Mouse (Mus musculus): ENCODE data around the gene Nmnat2. TPM values are rescaled to one million over a fixed set of nuclear protein-coding genes. Genes with fewer than 3 reads are reported as not detected.

Nmnat2 gene
- 0.76 and 1.2 TPM in 2 replicates for total RNA-seq (2021)
- long read RNA-seq: 0 reads

DNA sequence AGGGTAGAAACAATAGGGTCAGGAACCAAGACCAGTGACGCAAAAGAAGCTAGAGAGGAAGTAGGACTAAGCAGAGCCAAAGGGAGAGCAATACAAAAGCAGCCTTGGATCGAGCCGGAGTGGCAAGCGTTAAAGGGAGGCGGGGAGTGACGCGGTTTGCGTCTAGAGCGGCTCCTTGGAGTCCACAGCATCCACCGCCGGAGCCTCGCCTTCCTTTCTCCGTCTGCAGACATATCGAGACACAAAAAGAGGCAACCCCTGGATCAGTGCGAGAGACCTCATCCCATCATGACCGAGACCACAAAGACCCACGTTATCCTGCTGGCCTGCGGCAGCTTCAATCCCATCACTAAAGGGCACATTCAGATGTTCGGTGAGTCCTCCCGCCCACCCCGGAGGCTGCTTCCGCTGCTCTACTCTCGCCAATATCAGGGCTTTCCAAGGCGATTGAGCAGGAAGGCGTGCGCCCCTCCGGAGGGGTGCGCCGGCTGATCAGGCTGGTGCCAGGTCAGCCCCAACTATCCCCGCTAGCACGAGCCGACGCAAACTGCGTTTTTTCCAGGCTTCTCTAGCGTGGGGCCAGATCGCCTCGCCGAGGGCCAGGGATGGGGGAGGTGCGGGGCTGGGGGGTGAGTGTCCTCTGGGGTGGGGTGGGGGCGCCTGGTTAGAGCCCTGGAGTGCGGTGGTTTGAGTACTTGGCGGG is at the start of gene Nmnat2:
Gene Nmnat2 (plus strand): TSS at position 173 of the 703 bp plus-strand sequence.
- DNase-seq: no peak

GRCm38 (mm10) chr1:152913483-152914460 is 41.0 kb upstream of the Nmnat2 start:
- DNase-seq: no peak

DNA sequence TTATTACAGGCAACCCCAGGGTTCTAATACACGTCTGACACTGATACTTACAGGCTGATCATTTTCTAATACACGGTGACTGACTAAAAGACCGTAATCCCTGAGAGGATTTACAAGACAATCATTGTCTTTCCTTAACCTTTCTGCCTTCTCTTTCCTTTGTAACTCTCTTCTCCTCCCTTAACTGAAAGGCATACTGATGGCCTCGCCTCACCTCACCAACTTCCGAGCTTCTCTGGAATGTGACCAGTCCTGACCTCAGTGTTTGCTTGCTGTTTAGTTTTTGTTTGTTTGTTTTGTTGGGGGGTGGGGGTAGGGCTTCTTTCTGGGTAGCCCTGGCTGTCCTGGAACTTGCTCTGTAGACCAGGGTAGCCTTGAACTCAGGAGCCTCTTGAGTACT is 39.0 kb upstream of the Nmnat2 start:
- DNase-seq: no peak

DNA sequence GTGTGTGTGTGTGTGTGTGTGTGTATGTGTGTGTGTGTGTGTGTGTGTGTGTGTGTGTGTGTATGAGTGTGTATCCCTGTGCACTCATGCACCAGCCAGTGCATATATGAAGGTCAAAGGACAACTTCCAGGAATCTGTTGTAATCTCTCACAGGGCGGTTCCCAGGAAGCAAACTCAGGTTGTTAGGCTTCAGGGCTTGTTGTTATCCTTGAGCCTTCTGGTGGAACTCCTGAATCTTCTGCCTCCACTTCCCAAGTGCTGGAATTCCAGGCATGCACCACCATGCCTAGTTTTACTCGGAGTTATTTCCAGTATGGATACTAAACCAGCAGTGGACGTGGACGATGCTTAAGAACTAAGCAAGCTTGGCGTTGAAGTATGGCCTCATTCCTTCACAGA is 37.9 kb upstream of the Nmnat2 start:
- no peak for DNase-seq

DNA sequence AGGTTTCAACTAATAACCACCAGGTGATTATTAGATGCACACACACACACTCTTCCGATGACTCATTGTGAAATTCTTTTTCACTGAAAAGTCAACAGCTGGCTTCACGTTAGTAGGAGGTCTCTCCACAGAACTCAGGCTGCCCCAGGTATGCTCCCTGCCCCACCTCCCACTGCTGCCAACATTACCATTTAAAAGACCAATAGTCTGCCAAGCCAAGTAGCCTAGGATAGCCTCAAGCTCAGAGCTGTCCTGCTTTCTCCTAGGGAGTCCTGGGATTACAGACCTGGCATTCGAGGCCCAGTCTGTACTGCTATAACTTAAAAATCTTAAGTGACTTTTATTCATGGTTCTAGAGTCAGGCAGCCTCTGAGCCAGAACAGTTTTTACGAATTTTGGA is 37.2 kb upstream of the Nmnat2 start:
- DNase-seq: no peak

DNA sequence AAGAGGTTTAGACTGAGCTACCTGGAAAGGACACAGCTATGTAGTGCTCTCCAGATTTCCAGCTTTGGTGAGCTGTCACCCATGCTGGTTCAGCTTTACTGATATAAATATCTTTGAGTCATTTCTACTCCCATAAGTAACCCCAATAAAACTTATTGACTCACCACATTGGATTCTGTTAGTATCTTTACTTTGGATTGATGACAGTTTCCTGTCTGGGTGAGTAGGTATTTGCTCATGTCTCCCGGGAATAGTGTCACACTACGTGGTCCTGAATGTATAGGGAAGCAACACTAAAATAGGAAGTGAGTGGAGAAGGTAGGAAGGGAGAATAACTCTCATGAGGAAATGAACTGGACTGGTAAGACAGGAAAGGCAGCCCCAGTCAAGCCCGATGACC is 33.0 kb upstream of the Nmnat2 start:
- no peak for DNase-seq

DNA sequence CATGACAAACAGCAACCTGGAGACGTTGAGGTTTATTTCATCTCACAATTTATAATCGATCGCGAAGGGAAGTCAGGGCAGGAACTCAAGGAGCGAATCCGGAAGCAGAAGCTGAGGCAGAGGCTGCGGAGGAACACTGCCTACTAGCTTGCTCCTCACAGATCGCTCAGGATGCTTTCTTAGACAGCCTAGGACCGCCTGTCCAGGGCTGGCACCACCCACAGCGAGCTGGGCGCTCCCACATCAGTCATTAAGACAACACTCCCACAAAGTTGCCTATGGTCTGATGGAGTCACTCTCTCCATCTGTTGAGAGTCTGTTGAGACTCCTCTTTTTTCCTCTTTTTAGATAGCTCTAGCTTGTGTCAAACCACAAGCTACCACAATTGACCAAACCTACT is 20.8 kb upstream of the Nmnat2 start:
- DNase-seq: no peak

DNA sequence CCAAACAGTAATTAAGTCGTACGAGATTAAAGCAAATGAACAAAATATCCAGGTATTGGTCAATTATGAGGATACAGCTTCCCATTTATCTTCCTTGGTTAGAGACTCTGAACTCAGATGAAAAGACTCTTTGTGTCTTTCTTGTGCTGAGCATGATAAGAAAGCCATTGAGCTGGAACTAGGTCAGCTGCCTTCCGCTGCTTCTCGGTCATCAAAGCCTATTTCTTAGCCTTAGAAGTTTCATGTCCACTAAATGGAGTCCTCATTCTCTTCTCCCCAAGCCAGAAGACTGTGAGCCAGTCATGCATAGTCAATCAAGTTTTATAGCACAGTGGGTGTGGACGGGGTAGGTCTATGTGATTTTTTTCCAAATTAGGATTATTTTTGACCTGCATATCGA is 19.3 kb upstream of the Nmnat2 start:
- DNase-seq: no peak

DNA sequence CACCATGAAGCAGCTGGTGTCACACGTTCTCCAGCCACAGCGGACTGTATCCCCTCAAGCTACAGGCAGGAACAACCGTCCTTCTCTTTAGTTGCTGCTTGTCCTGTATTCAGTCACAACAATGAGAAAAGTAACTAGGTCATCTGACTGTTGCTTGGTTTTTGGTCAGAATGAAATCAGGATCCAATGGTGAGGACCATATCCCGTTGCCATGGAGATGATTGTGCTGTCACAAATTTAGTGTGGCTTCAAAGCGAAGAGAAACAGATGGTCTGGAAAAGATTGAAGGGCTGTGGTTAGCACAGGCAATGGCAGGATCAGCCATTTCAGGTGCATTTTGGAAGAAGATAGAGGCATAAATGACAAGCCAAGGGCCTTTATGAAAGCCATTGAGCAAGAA is 18.4 kb upstream of the Nmnat2 start:
- DNase-seq: no peak

DNA sequence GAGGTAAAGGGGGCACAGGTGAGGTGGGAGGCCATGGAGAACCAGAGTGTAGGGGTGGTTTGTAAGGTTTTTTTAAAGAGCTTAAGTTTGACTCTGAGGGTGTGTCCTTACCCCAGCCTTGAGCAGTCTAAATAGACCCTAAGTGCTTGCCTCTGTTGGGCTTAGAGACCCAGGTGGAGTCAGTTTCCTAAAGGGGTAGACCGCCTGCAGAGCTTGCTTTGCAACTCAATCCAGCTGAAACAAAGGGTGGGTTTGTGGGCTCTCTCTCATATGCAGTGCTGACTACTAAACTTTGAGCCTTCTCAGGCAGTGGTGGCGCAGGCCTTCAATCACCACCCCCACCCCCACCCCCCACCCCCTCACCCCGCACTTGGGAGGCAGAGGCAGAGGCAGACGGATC is 11.8 kb upstream of the Nmnat2 start:
- no peak for DNase-seq

GRCm38 (mm10) chr1:152954167-152954566 is 626 bp upstream of the Nmnat2 start:
- DNase-seq: no peak

GRCm38 (mm10) chr1:152955564-152956211 is 895 bp downstream of the Nmnat2 start:
- peak; percentile 3 for DNase-seq

- DNase-seq: peak; percentile 78
Observed at GRCm38 (mm10) chr1:152956221-152956620, 1.4 kb downstream of the Nmnat2 start.

- DNase-seq: no peak
Observed at GRCm38 (mm10) chr1:152964344-152964743, 9.6 kb downstream of the Nmnat2 start.

GRCm38 (mm10) chr1:152966222-152966621 is 11.4 kb downstream of the Nmnat2 start:
- DNase-seq: no peak

DNA sequence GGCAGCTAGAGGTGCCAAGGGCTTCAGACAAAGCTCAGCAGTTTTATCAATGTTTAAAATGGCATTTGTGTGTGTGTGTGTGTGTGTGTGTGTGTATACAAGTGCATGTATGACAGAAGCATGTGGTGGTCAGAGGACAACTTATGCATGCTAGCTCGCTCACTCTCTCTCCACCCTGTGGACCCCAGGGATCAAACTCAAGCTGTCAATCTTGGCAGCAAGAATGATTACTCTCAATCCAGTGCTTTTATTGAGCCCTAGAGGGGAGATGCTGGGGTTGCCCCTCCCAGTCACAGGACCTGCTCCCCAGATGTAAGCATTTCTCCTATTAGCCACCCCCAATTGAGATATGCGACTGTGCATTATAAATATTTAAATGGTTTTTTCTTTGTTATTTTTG is 11.9 kb downstream of the Nmnat2 start:
- no peak for DNase-seq

DNA sequence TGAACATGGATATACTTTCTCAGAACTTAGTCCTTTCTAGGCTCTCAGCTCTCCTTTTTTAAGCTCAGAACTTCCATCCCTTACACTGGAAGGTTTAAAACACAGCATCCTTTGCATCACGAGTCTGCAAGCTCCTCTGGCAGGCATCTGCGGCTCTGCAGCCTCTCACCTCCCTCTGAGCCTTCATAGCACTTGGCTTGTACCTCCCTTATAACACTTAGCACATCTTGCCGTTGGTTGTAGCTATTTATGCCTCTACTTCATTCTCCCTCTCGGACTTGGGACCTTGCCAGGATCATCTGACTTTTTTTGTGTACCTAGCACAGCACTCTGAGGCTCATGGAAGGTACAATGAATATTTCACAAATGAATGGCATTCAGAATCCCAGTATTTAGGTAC is 14.3 kb downstream of the Nmnat2 start:
- DNase-seq: no peak

DNA sequence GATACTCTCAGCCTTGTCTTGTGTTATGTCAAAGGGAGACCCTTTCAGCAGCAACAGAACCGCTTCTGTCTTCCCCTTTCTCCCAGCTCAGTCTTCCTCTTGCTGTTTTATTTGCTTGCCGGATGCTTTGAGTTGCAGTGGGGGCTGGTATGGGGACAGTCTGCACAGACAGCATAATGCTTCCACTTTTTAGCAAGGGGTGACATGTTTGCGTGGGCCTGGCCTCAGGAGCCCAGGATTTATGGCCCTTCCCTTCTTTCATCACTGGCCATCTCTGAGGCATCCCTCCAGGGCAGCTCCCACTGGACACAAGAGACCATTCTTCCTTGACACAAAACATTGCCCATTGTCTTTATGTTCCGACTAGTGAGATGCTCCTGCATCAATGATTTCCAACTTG is 18.2 kb downstream of the Nmnat2 start:
- no peak for DNase-seq

DNA sequence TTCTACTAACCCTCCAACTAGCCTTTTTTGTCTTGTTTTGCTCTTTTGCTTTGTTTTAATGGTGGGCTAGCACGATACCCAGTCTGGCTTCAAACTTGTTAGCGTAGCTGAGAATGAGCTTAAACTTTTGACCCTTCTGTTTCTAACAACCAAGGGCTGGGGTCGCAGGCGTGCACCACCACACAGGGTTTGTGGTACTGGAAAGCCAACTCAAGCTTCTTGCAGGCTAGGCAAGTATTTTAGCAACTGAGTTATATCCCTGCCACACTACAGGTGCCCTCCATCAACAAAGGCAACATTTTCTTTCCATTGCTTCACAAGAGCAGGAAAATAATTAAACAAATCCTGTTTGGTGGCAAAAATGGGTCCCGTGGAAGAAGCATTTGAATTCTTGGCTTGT is 18.6 kb downstream of the Nmnat2 start:
- no peak for DNase-seq

DNA sequence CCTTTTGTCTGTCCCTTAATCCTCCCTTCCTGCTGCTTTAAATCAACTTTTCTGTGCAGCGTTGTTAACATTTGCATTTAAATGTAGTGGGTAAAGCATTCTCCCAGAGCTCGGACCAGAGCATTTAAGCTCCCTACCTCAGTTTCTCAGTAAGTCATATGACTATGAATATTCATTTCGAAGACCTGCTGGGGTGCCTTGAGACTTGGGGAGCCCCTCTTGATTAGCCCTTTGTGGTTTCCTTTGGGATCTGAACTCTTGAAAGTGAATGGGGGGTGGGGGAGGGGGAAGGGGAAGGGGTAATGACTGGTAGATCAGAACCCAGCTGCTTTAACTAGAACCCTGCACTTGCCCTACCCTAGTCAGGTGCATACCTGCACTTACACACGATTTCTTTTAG is 19.1 kb downstream of the Nmnat2 start:
- no peak for DNase-seq

GRCm38 (mm10) chr1:152975144-152975543 is 20.4 kb downstream of the Nmnat2 start:
- DNase-seq: no peak

GRCm38 (mm10) chr1:152978700-152979099 is 23.9 kb downstream of the Nmnat2 start:
- no peak for DNase-seq

GRCm38 (mm10) chr1:152983416-152983815 is 28.6 kb downstream of the Nmnat2 start:
- DNase-seq: no peak
